Mouse (Mus musculus): ENCODE data around the gene Islr2. TPM values are rescaled to one million over a fixed set of nuclear protein-coding genes. Genes with fewer than 3 reads are reported as not detected.

The Islr2 gene
- polyA plus RNA-seq, 1 experiment = 0.28 TPM

GRCm38 (mm10) chr9:58248746-58249413, 44.8 kb upstream of the Islr2 start:
- H3K27ac ChIP-seq (ENCODE audit: insufficient read depth, low read length) = peak overlapping the region; percentile 92
- H3K4me3 ChIP-seq (ENCODE audit: extremely low read depth, insufficient read depth, insufficient read length) = peak overlapping the region; percentile 83
- DNase-seq (ENCODE audit: low read depth in 1 of 2, low spot score in 2 of 2) = no peak
- no peak for TF ChIP-seq POLR2A (IDR thresholded peaks at IDR 0.05; ENCODE audit: low read depth, low read length)
- TF ChIP-seq CTCF (IDR thresholded peaks at IDR 0.05; ENCODE audit: extremely low read depth, insufficient read depth, insufficient read length, insufficient replicate concordance) = no peak
- peaks cover 9% of the 10 kb centered on the region; the same call in 1 of the 2 replicates for H3K4me1 ChIP-seq (ENCODE audit: control insufficient read depth, insufficient read depth, insufficient read length)
- H3K36me3 ChIP-seq (ENCODE audit: control insufficient read depth, insufficient read depth, low read length) = peaks cover 11% of the 10 kb centered on the region; the same call in 1 of the 2 replicates
- WGBS = 3% methylated on average over 7 of the region's 7 CpGs
- H3K27me3 ChIP-seq (ENCODE audit: control insufficient read depth, insufficient read depth, low read length) = no peaks in the 10 kb centered on the region

DNA sequence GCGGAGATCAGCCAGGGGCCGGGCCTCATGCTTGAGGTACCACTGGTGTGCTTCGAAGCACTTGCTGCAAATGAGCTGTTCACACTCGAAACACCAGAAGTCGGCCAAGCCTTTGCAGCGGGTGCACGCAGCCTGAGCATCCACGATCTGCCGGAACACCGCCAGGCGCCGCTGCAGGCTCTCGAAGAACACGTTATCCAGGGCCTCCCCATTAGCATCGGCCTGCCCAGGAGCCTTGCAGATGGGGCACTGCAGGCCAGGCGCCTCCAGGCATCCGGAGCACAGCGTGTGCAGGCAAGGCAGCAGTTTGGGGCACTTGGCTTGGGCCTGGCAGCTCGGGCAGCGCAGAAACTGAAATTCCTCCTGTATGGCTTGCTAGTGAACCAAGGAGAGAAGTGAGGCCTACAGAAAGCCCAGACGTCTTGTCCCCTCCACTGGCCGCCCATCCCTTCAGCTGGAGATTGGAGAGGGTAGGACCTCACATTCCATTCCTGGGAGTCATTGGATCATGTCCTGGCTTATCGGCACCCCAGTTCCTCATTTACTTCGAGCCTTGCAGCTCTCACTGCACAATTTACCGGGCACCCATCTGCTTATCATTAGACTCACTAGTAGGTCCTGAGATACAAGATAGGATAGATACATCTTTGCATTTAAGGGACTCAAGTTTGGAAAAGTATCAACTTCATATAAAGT, 43.1 kb upstream of the Islr2 start:
- DNase-seq (ENCODE audit: low read depth in 1 of 2, low spot score in 2 of 2) = peak; percentile 73 to 89
- H3K27ac ChIP-seq (ENCODE audit: insufficient read depth, low read length) = peak overlapping the region; percentile 76
- peak; percentile 7; the same call in 1 of the 2 replicates for TF ChIP-seq POLR2A (IDR thresholded peaks at IDR 0.05; ENCODE audit: low read depth, low read length)
- TF ChIP-seq CTCF (IDR thresholded peaks at IDR 0.05; ENCODE audit: extremely low read depth, insufficient read depth, insufficient read length, insufficient replicate concordance) = peak; percentile 80; the same call in 1 of the 2 replicates
- 6% methylated on average over 25 of the region's 25 CpGs for WGBS
- H3K27me3 ChIP-seq (ENCODE audit: control insufficient read depth, insufficient read depth, low read length) = no peaks in the 10 kb centered on the region
- peaks cover 13% of the 10 kb centered on the region; the same call in 1 of the 2 replicates for H3K36me3 ChIP-seq (ENCODE audit: control insufficient read depth, insufficient read depth, low read length)
- H3K4me1 ChIP-seq (ENCODE audit: control insufficient read depth, insufficient read depth, insufficient read length) = peaks cover 16% of the 10 kb centered on the region; the same call in 1 of the 2 replicates
- H3K4me3 ChIP-seq (ENCODE audit: extremely low read depth, insufficient read depth, insufficient read length) = peak overlapping the region; percentile 58

DNA sequence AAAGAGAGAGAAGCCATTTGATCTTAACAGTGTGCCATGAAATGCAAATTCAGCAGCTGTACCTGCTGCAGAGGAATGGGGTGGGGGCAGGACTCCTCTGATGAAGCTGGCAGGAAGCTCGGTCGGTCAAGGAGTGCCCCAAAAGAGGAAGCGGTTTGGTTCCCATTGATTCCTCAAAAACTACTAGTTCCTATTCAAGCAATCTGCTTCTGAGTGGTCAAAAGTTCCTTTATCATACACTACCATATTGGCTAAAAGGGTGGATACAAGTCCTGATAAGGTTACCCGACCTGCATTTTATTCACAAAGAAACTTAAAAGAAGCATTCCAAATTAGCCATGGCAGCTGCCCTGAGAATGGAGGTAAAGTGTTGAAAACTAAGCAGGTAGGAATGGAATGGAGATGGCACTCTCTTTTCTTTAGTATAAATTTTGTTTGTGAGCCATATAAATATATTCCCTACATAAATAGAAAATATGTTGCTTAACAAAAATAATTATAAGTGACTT, 42.0 kb upstream of the Islr2 start:
- H3K36me3 ChIP-seq (ENCODE audit: control insufficient read depth, insufficient read depth, low read length) = peaks cover 13% of the 10 kb centered on the region; the same call in 1 of the 2 replicates
- 0 out of 2 replicates have a peak overlapping the region, but pooled peaks have one; percentile 0 for H3K27ac ChIP-seq (ENCODE audit: insufficient read depth, low read length)
- TF ChIP-seq CTCF (IDR thresholded peaks at IDR 0.05; ENCODE audit: extremely low read depth, insufficient read depth, insufficient read length, insufficient replicate concordance) (no peak), POLR2A (IDR thresholded peaks at IDR 0.05; ENCODE audit: low read depth, low read length) (no peak)
- no peaks in the 10 kb centered on the region for H3K27me3 ChIP-seq (ENCODE audit: control insufficient read depth, insufficient read depth, low read length)
- H3K4me3 ChIP-seq (ENCODE audit: extremely low read depth, insufficient read depth, insufficient read length) = no peak overlapping the region
- peaks cover 25% of the 10 kb centered on the region; the same call in 1 of the 2 replicates for H3K4me1 ChIP-seq (ENCODE audit: control insufficient read depth, insufficient read depth, insufficient read length)
- WGBS = 5% methylated on average over 4 of the region's 4 CpGs
- peak in 1 of 2 experiments; percentile 53 for DNase-seq (ENCODE audit: low read depth in 1 of 2, low spot score in 2 of 2)

DNA sequence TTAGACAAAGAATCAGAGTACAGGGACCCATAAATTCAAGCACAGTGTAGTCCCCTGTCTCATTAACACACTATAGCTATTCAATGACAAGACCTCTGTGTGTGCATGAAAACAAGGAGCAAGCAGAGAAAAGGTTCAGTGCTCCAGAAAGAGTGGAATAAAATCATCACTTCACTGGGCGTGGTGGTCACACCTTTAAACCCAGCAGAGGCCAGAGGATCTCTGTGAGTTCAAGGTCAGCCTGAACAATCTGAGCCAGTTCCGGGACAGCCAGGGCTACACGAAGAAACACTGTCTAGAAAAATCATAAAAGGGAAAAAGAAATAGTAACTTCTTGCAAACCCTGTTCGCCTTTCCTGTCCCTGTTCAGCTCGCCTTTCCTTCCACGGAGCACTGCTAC, 39.6 kb upstream of the Islr2 start:
- peaks cover 20% of the 10 kb centered on the region for H3K36me3 ChIP-seq (ENCODE audit: control insufficient read depth, insufficient read depth, low read length)
- H3K27me3 ChIP-seq (ENCODE audit: control insufficient read depth, insufficient read depth, low read length) = no peaks in the 10 kb centered on the region
- DNase-seq (ENCODE audit: low read depth in 1 of 2, low spot score in 2 of 2) = no peak
- TF ChIP-seq CTCF (IDR thresholded peaks at IDR 0.05; ENCODE audit: extremely low read depth, insufficient read depth, insufficient read length, insufficient replicate concordance) (no peak), POLR2A (IDR thresholded peaks at IDR 0.05; ENCODE audit: low read depth, low read length) (no peak)
- H3K4me1 ChIP-seq (ENCODE audit: control insufficient read depth, insufficient read depth, insufficient read length) = peaks cover 26% of the 10 kb centered on the region; the same call in 1 of the 2 replicates
- 78% methylated on average over 6 of the region's 6 CpGs for WGBS
- no peak overlapping the region for H3K4me3 ChIP-seq (ENCODE audit: extremely low read depth, insufficient read depth, insufficient read length)
- no peak overlapping the region for H3K27ac ChIP-seq (ENCODE audit: insufficient read depth, low read length)

- DNase-seq (ENCODE audit: low read depth in 1 of 2, low spot score in 2 of 2) = no peak
- 27% methylated on average over 5 of the region's 5 CpGs for WGBS
- Histone ChIP-seq H3K27me3 (ENCODE audit: control insufficient read depth, insufficient read depth, low read length) (no peaks in the 10 kb centered on the region), H3K4me3 (ENCODE audit: extremely low read depth, insufficient read depth, insufficient read length) (no peak overlapping the region), H3K4me1 (ENCODE audit: control insufficient read depth, insufficient read depth, insufficient read length) (peaks cover 26% of the 10 kb centered on the region; the same call in 1 of the 2 replicates), H3K36me3 (ENCODE audit: control insufficient read depth, insufficient read depth, low read length) (peaks cover 21% of the 10 kb centered on the region), H3K27ac (ENCODE audit: insufficient read depth, low read length) (peak overlapping the region; percentile 69)
- TF ChIP-seq POLR2A (IDR thresholded peaks at IDR 0.05; ENCODE audit: low read depth, low read length) (no peak), CTCF (IDR thresholded peaks at IDR 0.05; ENCODE audit: extremely low read depth, insufficient read depth, insufficient read length, insufficient replicate concordance) (no peak)
These were observed 38.6 kb upstream of the Islr2 start for GRCm38 (mm10) chr9:58242696-58243095.

- Histone ChIP-seq H3K27me3 (ENCODE audit: control insufficient read depth, insufficient read depth, low read length) (no peaks in the 10 kb centered on the region), H3K4me3 (ENCODE audit: extremely low read depth, insufficient read depth, insufficient read length) (no peak overlapping the region), H3K27ac (ENCODE audit: insufficient read depth, low read length) (peak overlapping the region; percentile 69), H3K36me3 (ENCODE audit: control insufficient read depth, insufficient read depth, low read length) (peaks cover 20% of the 10 kb centered on the region), H3K4me1 (ENCODE audit: control insufficient read depth, insufficient read depth, insufficient read length) (peaks cover 22% of the 10 kb centered on the region; the same call in 1 of the 2 replicates)
- TF ChIP-seq POLR2A (IDR thresholded peaks at IDR 0.05; ENCODE audit: low read depth, low read length) = no peak
- no peak for TF ChIP-seq CTCF (IDR thresholded peaks at IDR 0.05; ENCODE audit: extremely low read depth, insufficient read depth, insufficient read length, insufficient replicate concordance)
- WGBS = 51% methylated on average over 9 of the region's 9 CpGs
- no peak for DNase-seq (ENCODE audit: low read depth in 1 of 2, low spot score in 2 of 2)
These were observed 37.8 kb upstream of the Islr2 start for GRCm38 (mm10) chr9:58241780-58242485.
